Mouse (Mus musculus) midbrain, embryonic 13.5 days (tissue): Measurements from ENCODE around the gene Mrps36. TPM values are rescaled to one million over a fixed set of nuclear protein-coding genes. Genes with fewer than 3 reads are reported as not detected.
"Not testable (repeated sequence)": the region's sequence is repeated elsewhere in the genome, so short reads cannot be mapped to it uniquely, and the experiment has no call there.

Source experiments
- ATAC-seq: fragments of 200-750 bp; cut with Nextera tagmentation; 2 replicates; pipeline ENCODE4 v1.8.0; 2017; ENCODE audit warnings: mild to moderate bottlenecking, moderate TSS enrichment, moderate library complexity
- H3K27ac ChIP-seq: fragments of 300-500 bp; sonication (generic); 2 replicates; pipeline ENCODE4 v1.5.1; 2015; ENCODE audit warnings: inconsistent platforms, mild to moderate bottlenecking, moderate library complexity
- H3K27me3 ChIP-seq: fragments of 300-500 bp; sonication (generic); 2 replicates; pipeline ENCODE4 v1.6.1; 2015; ENCODE audit warnings: mild to moderate bottlenecking, inconsistent platforms
- H3K36me3 ChIP-seq: fragments of 300-500 bp; sonication (generic); 2 replicates; pipeline ENCODE4 v1.6.1; 2015; ENCODE audit warnings: mild to moderate bottlenecking, inconsistent platforms
- H3K4me1 ChIP-seq: fragments of 300-500 bp; sonication (generic); replicated peaks from 2 replicates; pipeline ENCODE4 v1.6.1; 2015; ENCODE audit warnings: inconsistent platforms
- H3K4me2 ChIP-seq: fragments of 300-500 bp; sonication (generic); replicated peaks from 2 replicates; pipeline ENCODE4 v1.6.1; 2015; ENCODE audit warnings: moderate library complexity, mild to moderate bottlenecking, inconsistent platforms
- H3K4me3 ChIP-seq: fragments of 300-500 bp; sonication (generic); replicated peaks from 2 replicates; pipeline ENCODE4 v1.5.1; 2015; ENCODE audit warnings: mild to moderate bottlenecking, inconsistent platforms
- H3K9ac ChIP-seq: fragments of 300-500 bp; sonication (generic); replicated peaks from 2 replicates; pipeline ENCODE4 v1.6.1; 2015; ENCODE audit warnings: mild to moderate bottlenecking, inconsistent platforms
- H3K9me3 ChIP-seq: fragments of 300-500 bp; sonication (generic); 2 replicates; pipeline ENCODE4 v1.6.1; 2016; ENCODE audit warnings: mild to moderate bottlenecking, inconsistent platforms
- WGBS: fragments of 180-500 bp; shearing (Covaris S2); methylation state at CpG from one replicate; pipeline ENCODE4 v1.1.7; 2015; 5-methylcytosine and 5-hydroxymethylcytosine counted together
- polyA plus RNA-seq: library from polyadenylated mRNA; unstranded; fragments of >200 nt; fragmentation: Nextera tagmentation; extraction: Ambion mirVana; gene quantifications from 2 replicates; pipeline ENCODE4 v1.2.1, GENCODE M21; 2015

Mrps36 gene
- polyA plus RNA-seq = 122 and 137 TPM in 2 replicates

DNA sequence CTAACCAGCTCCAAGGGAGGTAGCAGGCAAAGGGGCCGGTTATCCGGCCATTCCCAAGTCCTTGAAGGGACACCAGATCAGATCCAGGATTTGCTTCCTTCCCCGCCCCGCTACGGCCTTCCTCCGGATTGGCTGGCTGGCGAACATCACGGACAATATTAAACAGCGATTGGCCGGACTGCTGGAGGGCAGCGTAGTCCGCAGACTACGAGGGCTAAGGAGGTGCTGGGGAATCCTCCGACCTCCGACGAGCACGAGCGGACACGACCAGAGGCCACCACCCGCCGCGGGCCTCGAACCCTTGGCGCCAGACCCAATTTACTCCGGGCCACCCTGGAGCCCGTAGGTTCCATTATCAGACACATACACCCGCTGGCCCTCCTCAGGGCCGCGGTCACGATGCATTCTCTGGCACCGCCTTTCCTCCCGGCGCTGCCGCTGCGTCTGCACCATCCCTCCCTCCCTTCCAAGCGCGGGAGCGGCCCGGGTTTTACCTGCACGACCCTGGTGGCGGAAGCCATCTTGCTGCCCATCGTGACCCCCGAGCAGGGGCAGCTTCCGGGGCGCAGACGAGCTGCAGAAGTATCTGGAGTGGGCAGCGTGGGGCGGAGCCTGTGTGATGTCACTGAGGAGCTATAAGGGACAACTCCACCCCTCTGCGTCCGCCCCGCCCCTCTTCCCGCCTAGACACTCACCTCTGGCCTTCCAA lies at the start of gene Mrps36:
Gene Mrps36, minus strand, starts transcription at position 624 of the 709 bp plus-strand sequence.
- H3K27me3 ChIP-seq = no peaks in the 10 kb centered on the region
- peak within 1 kb of the TSS; percentile 63 for H3K4me2 ChIP-seq
- H3K9me3 ChIP-seq = no peaks in the 10 kb centered on the region
- H3K36me3 ChIP-seq = peaks cover 3% of the 10 kb centered on the region; the same call in 1 of the 2 replicates
- peak within 1 kb of the TSS; percentile 87 for H3K9ac ChIP-seq
- H3K27ac ChIP-seq = peak within 1 kb of the TSS; percentile 97
- under 1% methylated on average over 52 of the region's 52 CpGs for WGBS
- H3K4me3 ChIP-seq = peak within 1 kb of the TSS; percentile 69
- peaks cover 13% of the 10 kb centered on the region for H3K4me1 ChIP-seq
- peak; percentile 98 for ATAC-seq

DNA sequence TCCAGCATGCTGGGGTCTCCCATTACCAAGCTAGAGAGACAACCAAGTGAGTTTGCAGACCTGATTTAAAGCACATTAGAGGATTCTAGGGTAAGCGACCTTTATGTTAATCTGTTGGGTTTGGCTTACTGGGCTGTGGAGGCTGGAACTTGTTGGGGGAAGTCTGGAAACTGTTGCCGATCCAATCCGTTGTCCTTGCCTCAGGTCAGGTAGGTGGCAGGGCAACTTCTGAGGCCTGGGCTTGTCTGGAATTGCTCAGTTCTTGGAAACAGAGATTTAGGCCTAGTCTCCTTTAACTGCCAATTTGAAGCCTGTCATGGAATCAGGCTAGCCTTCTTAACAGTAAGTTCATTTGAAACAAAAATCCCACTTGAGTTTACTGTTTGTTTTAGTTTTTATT lies 44.6 kb upstream of the Mrps36 start:
- Histone ChIP-seq H3K9me3 (no peaks in the 10 kb centered on the region), H3K4me1 (peaks cover 21% of the 10 kb centered on the region), H3K36me3 (no peaks in the 10 kb centered on the region), H3K4me2 (no peak overlapping the region), H3K4me3 (no peak overlapping the region), H3K27ac (no peak overlapping the region), H3K27me3 (no peaks in the 10 kb centered on the region), H3K9ac (no peak overlapping the region)
- 80% methylated on average over 3 of the region's 3 CpGs for WGBS
- no peak for ATAC-seq

DNA sequence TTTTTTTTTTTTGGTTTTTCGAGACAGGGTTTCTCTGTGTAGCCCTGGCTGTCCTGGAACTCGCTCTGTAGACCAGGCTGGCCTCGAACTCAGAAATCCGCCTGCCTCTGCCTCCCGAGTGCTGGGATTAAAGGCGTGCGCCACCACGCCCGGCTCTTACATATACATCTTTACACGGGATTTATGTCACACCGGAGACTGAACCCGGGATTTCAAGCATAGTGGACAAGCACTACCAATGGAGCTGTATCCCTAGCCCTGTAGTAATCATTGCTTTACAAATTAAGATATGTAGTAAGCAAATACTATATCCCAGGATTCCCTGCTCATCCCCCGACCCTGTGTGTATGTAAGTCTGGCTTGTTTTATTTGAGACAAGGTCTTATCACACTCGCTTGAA lies 43.6 kb upstream of the Mrps36 start:
- H3K9me3 ChIP-seq, H3K4me2 ChIP-seq: not testable (repeated sequence)

DNA sequence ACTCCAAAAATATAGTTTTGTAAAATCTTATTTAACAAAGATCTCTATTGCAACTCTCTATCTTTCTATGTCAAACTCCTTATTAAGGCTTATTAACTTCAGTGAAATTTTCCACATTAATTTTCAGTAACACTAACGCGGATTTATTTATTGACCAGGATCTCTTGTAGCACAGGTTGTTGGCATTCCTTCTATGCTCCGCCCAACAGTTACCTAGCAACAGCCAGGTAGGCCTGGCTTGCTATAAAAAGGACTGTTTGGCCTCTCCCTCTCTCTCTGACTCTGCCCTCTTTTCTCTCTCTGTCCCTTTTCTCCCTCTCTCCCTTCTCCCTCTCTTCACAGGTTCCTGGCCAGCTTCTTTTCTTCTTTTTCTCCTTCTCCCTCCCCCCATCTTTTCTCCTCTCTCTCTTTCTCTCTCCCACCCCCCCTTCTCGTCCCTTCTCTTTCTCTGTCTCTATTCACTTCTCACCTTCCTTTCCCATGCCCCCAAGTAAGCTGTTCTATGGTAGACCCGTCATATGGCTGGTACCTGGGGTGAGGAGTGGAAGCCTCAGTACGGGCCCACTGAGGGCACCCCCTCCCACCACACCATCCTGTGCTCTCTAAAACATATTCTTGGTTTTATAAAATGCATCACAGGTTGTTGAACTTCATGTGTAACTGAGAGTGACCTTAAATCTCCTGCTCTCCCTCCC lies 43.0 kb upstream of the Mrps36 start:
- 77% methylated on average over 6 of the region's 6 CpGs for WGBS
- no peak overlapping the region for H3K9ac ChIP-seq
- no peak for ATAC-seq
- H3K36me3 ChIP-seq = no peaks in the 10 kb centered on the region
- H3K4me2 ChIP-seq = no peak overlapping the region
- peaks cover 28% of the 10 kb centered on the region for H3K4me1 ChIP-seq
- no peaks in the 10 kb centered on the region for H3K27me3 ChIP-seq
- no peak overlapping the region for H3K27ac ChIP-seq
- H3K4me3 ChIP-seq = no peak overlapping the region
- no peaks in the 10 kb centered on the region for H3K9me3 ChIP-seq

More for the DNA sequence above, 43.6 kb upstream of the Mrps36 start:
- H3K4me3 ChIP-seq, H3K27me3 ChIP-seq, H3K9ac ChIP-seq, H3K36me3 ChIP-seq, ATAC-seq, H3K27ac ChIP-seq: not testable (repeated sequence)
- peaks cover 28% of the 10 kb centered on the region for H3K4me1 ChIP-seq
- WGBS = 96% methylated on average over 12 of the region's 14 CpGs

DNA sequence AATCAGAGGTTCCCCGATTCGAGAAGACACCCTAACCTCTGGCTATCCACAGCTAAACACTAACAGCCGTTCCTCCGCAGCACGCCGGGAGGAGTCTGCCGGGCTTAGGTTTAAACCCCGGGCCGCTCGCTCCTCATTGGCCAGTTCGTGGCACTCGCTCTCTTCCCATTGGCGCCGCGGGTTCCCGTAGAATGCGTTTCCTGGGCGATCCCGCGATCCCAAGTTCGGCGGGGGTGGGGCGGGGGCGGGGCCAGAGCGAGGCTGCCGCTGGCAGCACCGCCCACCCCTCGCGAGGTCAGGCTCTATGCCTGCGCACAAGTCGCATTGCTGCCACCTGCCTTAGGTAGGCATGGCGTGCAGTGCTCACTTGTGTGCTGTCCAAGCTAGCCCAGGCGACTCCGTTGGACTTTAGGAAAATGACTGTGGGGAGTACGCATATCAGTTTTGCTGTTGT lies 42.0 kb upstream of the Mrps36 start, which contains the start of gene Ccnb1:
Gene Ccnb1, minus strand, starts transcription at position 157 of the 454 bp plus-strand sequence.
- no peaks in the 10 kb centered on the region for H3K27me3 ChIP-seq
- peak within 1 kb of the TSS; percentile 78 for H3K4me3 ChIP-seq
- ATAC-seq = peak; percentile 99
- under 1% methylated on average over 35 of the region's 35 CpGs for WGBS
- no peaks in the 10 kb centered on the region for H3K36me3 ChIP-seq
- no peaks in the 10 kb centered on the region for H3K9me3 ChIP-seq
- peaks cover 28% of the 10 kb centered on the region for H3K4me1 ChIP-seq
- no peak within 1 kb of the TSS for H3K27ac ChIP-seq
- peak within 1 kb of the TSS; percentile 99 for H3K4me2 ChIP-seq
- H3K9ac ChIP-seq = peak within 1 kb of the TSS; percentile 71

DNA sequence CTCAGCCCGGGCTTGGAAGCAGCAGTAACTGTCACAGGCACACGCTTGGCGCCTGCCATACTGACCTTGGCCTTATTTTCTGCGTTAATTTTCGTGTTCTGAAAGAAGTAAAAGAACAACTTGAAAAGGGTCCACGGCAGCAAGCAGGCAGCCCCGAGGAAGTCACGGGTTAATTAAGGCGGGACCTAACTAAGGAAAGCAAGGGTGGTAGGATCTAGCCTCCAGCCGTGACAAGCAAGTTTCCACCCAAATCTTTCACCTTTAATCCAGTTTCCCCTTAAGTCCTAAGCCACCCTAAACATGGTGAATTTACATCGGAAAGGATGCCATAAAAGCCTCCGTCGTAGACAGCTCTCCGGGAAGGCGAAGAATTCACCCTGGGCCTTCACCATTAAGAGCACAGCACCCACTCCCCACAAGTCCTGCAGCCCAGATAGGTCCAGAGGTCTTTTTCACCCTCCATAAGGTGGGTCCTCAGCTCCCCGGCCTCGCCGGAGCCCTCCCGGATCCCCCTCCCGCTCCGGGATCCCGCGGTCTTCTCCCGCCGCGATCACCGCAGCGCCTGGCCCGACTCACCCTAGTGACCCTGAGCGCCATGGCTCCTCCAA lies 41.5 kb upstream of the Mrps36 start:
- Histone ChIP-seq H3K27ac (no peak overlapping the region), H3K4me2 (peak overlapping the region; percentile 99), H3K9ac (peak overlapping the region; percentile 71), H3K9me3 (no peaks in the 10 kb centered on the region), H3K36me3 (no peaks in the 10 kb centered on the region), H3K27me3 (no peaks in the 10 kb centered on the region), H3K4me1 (peaks cover 28% of the 10 kb centered on the region), H3K4me3 (peak overlapping the region; percentile 78)
- under 1% methylated on average over 30 of the region's 30 CpGs for WGBS
- ATAC-seq = peak; percentile 70

DNA sequence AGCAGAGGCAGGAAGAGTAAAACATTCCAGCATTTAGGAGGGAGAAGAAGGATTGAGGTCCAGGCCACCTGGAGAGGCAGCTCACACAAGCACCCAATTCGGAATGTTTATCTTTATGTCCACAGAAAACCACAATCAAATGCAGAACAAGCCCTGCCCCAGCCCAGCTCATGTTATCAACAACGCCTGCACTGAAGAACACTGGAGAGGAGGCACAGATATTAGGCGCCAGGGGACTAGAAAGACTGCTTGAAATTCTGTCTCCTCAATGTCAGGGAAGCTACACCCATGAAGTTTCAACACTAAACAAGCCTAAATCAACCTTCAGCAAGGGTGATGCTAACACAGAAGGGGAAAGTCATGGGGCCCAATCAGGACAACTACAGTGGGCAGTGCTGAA lies 33.0 kb upstream of the Mrps36 start:
- 82% methylated on average over 3 of the region's 3 CpGs for WGBS
- Histone ChIP-seq H3K9ac (no peak overlapping the region), H3K27ac (no peak overlapping the region), H3K4me3 (no peak overlapping the region), H3K4me1 (peaks cover 19% of the 10 kb centered on the region), H3K9me3 (no peaks in the 10 kb centered on the region), H3K36me3 (no peaks in the 10 kb centered on the region; the same call in 1 of the 2 replicates), H3K4me2 (no peak overlapping the region), H3K27me3 (no peaks in the 10 kb centered on the region)
- no peak for ATAC-seq

DNA sequence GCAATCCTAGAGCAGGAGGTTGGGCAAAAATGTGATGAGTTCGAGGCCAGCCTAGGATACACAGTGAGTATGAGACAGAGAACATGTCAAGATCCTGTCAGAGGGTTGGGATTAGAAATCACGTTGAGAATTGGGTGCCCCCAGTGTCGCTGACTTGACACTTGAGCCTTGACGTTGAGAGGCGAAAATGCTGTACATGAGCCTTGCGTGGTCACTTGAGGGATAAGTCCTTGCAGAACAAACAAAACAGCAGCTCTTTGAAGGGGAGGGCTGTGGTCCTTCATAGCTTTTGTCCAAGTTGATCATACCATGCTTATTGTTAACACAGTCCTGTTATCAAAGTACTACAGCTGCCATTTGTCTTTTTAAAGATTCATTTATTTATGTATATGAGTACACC lies 32.3 kb upstream of the Mrps36 start:
- Histone ChIP-seq H3K4me3 (peak overlapping the region; percentile 82; the same call in 1 of the 2 replicates), H3K9ac (0 out of 2 replicates have a peak overlapping the region, but pooled peaks have one; percentile 64), H3K27ac (no peak overlapping the region), H3K4me1 (peaks cover 19% of the 10 kb centered on the region), H3K27me3 (no peaks in the 10 kb centered on the region), H3K36me3 (no peaks in the 10 kb centered on the region; the same call in 1 of the 2 replicates), H3K9me3 (no peaks in the 10 kb centered on the region), H3K4me2 (peak overlapping the region; percentile 98)
- WGBS = 71% methylated on average over 6 of the region's 6 CpGs
- 0 out of 2 replicates have a peak, but pooled peaks have one; percentile 10 for ATAC-seq

DNA sequence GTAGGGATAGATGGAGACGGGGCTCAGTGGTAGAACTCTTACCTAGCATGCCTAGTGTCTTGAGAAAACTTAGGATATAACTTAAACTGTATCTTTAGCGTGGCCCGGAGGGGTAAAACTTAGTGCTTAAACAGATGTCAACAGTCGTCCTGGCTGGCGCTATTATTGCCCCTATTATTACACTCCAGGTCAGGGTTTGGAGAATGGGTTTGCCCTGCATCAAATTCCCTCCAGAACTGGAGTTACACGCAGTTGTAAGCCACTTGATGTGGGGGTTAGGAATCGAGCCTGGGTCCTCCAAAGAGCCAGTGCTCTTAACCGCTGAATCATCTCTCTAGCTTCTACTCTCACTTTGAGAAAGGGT lies 31.6 kb upstream of the Mrps36 start:
- Histone ChIP-seq H3K4me3 (peak overlapping the region; percentile 82), H3K27me3 (no peaks in the 10 kb centered on the region), H3K9ac (peak overlapping the region; percentile 64), H3K4me1 (peaks cover 19% of the 10 kb centered on the region), H3K36me3 (peaks cover 3% of the 10 kb centered on the region; the same call in 1 of the 2 replicates), H3K4me2 (peak overlapping the region; percentile 98), H3K27ac (peak overlapping the region; percentile 62), H3K9me3 (no peaks in the 10 kb centered on the region)
- 14% methylated on average over 8 of the region's 8 CpGs for WGBS
- ATAC-seq = no peak

DNA sequence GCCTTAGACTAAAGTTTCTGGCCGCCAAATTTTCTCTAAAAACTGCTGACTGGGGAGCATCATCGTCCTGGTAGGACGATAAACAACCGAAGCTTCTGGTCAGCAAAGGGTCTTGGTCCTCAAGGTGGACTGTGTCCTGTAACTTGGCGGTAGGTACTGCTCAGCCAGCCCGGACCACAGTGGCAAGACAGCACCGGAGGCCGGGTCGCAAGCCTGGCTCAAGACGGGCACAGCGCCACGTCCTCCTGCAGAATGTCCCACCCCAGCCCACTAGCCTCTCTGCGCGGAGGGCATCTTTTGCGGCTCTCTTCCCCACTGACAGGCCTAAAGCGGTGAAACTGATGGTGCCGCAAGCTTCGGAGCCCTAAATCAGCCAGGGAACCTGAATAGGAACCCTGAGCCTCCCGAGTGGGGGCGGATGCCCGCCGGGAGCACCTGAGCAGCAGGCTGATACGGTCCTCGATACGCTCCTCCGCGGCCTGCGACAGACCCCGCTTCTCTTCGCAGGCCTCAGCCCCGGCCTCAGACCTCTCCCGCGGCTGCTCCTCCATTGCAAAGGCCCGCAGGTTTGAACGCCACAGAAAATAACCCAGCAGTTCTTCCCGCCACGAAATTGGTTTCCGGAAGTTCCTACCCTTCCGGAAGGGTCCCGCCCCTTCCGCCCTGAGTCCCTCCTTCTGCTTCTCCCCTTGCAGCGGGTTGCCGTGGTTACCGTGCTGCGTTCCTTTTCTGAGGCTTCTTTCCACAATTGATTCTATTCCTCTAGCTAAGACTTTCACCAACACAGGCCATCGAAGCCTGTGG lies 31.0 kb upstream of the Mrps36 start, which contains the start of gene Cenph:
Gene Cenph, minus strand, starts transcription at position 648 of the 804 bp plus-strand sequence.
- Histone ChIP-seq H3K9ac (peak within 1 kb of the TSS; percentile 74), H3K27ac (peak within 1 kb of the TSS; percentile 62), H3K4me1 (peaks cover 19% of the 10 kb centered on the region), H3K9me3 (no peaks in the 10 kb centered on the region), H3K4me3 (peak within 1 kb of the TSS; percentile 82), H3K36me3 (peaks cover 8% of the 10 kb centered on the region; the same call in 1 of the 2 replicates), H3K4me2 (peak within 1 kb of the TSS; percentile 98), H3K27me3 (no peaks in the 10 kb centered on the region)
- ATAC-seq = peak; percentile 97
- under 1% methylated on average over 46 of the region's 46 CpGs for WGBS

DNA sequence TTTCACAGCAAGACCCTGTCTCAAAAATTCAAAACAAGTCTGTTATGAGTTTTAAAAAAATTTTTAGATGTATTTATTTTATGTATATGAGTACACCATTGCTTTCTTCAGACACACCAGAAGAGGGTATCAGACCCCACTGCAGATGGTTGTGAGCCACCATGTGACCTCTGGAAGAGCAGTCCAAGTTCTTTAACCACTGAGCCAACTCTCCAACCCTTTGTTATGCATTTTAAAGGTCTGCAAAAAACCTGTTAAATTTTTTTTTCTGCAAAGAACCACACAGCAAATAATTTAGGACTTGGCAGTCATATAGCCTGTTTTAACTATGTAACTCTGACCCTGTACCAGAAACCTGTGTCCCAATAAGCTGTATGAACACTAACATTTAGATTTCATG lies 30.2 kb upstream of the Mrps36 start:
- no peak overlapping the region for H3K27ac ChIP-seq
- H3K36me3 ChIP-seq = peaks cover 16% of the 10 kb centered on the region
- H3K4me3 ChIP-seq = peak overlapping the region; percentile 82
- peak overlapping the region; percentile 74; the same call in 1 of the 2 replicates for H3K9ac ChIP-seq
- H3K4me1 ChIP-seq = peaks cover 19% of the 10 kb centered on the region
- ATAC-seq = no peak
- H3K27me3 ChIP-seq = no peaks in the 10 kb centered on the region
- H3K4me2 ChIP-seq = peak overlapping the region; percentile 98
- no peaks in the 10 kb centered on the region for H3K9me3 ChIP-seq
